In the genomic region with DNA sequence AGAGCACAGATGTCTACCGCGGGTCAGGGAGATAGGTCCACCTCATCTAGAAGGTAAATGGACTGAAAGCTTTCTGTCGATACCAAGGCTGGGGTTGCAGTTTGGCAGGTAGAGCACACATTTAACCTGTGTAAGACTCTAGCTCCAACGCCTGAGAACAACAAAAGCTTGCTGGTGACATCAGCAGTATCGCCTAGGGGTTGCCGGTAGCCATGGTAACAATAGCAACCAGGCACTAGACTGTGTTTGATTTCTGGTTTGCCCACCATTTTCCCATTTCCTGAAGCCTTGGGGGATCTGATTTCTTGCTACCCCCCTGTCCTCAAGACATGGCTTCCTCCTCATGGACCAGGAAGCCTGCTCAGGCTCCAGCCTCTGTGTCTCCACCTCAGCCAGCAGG, we compare ENCODE assay signal across 20 mouse cellular contexts. TPM values are rescaled to one million over a fixed set of nuclear protein-coding genes. Genes with fewer than 3 reads are reported as not detected.
DNase-seq lines count a peak whose midpoint lies in the region; ATAC-seq and TF ChIP-seq lines count a peak whose summit lies in the region.
"Had no signal": no experiment of that assay in that cellular context is flagged by ENCODE, and none has a peak within 500 bp of the region (broad histone marks: within the 10 kb centered on the region; RNA-seq: fewer than 3 reads in every experiment).

No protein-coding gene starts in this region.

- no peaks in the 10 kb centered on the region for H3K9me3 ChIP-seq in midbrain, embryonic 13.5 days
- no peaks in the 10 kb centered on the region for H3K9me3 ChIP-seq in midbrain, embryonic 11.5 days (ENCODE audit: control insufficient read depth, low read length)
- H3K9me3 ChIP-seq in embryonic facial prominence, embryonic 11.5 days (replicated peaks; ENCODE audit: control insufficient read depth, low read length), result no peaks in the 10 kb centered on the region
- no peaks in the 10 kb centered on the region for H3K9me3 ChIP-seq in hindbrain, embryonic 15.5 days
- H3K9me3 ChIP-seq: embryonic facial prominence, embryonic 12.5 days; heart, embryonic 10.5 days; liver, embryonic 13.5 days; neural tube, embryonic 12.5 days had no signal

- peaks cover 92% of the 10 kb centered on the region for H3K36me3 ChIP-seq in midbrain, embryonic 13.5 days
- H3K36me3 ChIP-seq in midbrain, embryonic 11.5 days (ENCODE audit: control insufficient read depth, insufficient read depth, low read length), result peaks cover 12% of the 10 kb centered on the region; the same call in 1 of the 2 replicates
- H3K36me3 ChIP-seq in embryonic facial prominence, embryonic 11.5 days (replicated peaks; ENCODE audit: control insufficient read depth, insufficient read depth, low read depth, low read length), result peaks cover 5% of the 10 kb centered on the region
- H3K36me3 ChIP-seq in hindbrain, embryonic 15.5 days, result peaks cover 69% of the 10 kb centered on the region

- H3K27me3 ChIP-seq in midbrain, embryonic 13.5 days, result no peaks in the 10 kb centered on the region
- no peaks in the 10 kb centered on the region for H3K27me3 ChIP-seq in midbrain, embryonic 11.5 days (ENCODE audit: control insufficient read depth, insufficient read depth, low read length)
- H3K27me3 ChIP-seq in embryonic facial prominence, embryonic 11.5 days (ENCODE audit: control insufficient read depth, insufficient read depth, low read length), result no peaks in the 10 kb centered on the region
- H3K27me3 ChIP-seq in hindbrain, embryonic 15.5 days, result no peaks in the 10 kb centered on the region
- H3K27me3 ChIP-seq: embryonic facial prominence, embryonic 12.5 days; liver, embryonic 13.5 days; neural tube, embryonic 12.5 days had no signal

- no peak for DNase-seq in midbrain, embryonic 11.5 days (ENCODE audit: low spot score, missing footprints)
- DNase-seq in embryonic facial prominence, embryonic 11.5 days (ENCODE audit: low spot score), result peak; percentile 30
- no peak for DNase-seq in testis, postnatal 10 days (ENCODE audit: low spot score)
- DNase-seq in lung, postnatal 25 days (ENCODE audit: low spot score), result no peak
- DNase-seq in layer of hippocampus, postnatal 14 days (ENCODE audit: low spot score in 2 of 2), result no peak
- DNase-seq: cerebellum, adult 11 months; cerebellum, postnatal 36 days; gastrocnemius, postnatal 10 days; heart, postnatal 14 days; kidney, postnatal 10 days; liver, embryonic 13.5 days; spleen, adult 18-20 months; thymus, postnatal 4 days had no signal

- TF ChIP-seq CTCF in olfactory bulb, adult 2 months (IDR thresholded peaks at IDR 0.05; ENCODE audit: insufficient read depth, low read depth, low read length), result no peak

- H3K4me1 ChIP-seq in midbrain, embryonic 13.5 days (replicated peaks), result peaks cover 14% of the 10 kb centered on the region; the same call in 1 of the 2 replicates
- no peaks in the 10 kb centered on the region for H3K4me1 ChIP-seq in midbrain, embryonic 11.5 days (ENCODE audit: control insufficient read depth, insufficient read depth, low read length)
- H3K4me1 ChIP-seq in embryonic facial prominence, embryonic 11.5 days (ENCODE audit: control insufficient read depth, insufficient read depth, low read length), result no peaks in the 10 kb centered on the region
- peaks cover 27% of the 10 kb centered on the region for H3K4me1 ChIP-seq in hindbrain, embryonic 15.5 days (replicated peaks)
- peaks cover 53% of the 10 kb centered on the region for H3K4me1 ChIP-seq in olfactory bulb, adult 2 months (ENCODE audit: control insufficient read depth, insufficient read depth, low read length)
- H3K4me1 ChIP-seq: liver, embryonic 13.5 days had no signal

- no peak overlapping the region for H3K4me3 ChIP-seq in midbrain, embryonic 13.5 days (replicated peaks)
- no peak overlapping the region for H3K4me3 ChIP-seq in midbrain, embryonic 11.5 days (ENCODE audit: low read depth, low read length)
- no peak overlapping the region for H3K4me3 ChIP-seq in embryonic facial prominence, embryonic 11.5 days (ENCODE audit: low read depth, low read length)
- H3K4me3 ChIP-seq in hindbrain, embryonic 15.5 days, result no peak overlapping the region
- no peak overlapping the region for H3K4me3 ChIP-seq in olfactory bulb, adult 2 months (ENCODE audit: insufficient read depth, low read depth, low read length)
- H3K4me3 ChIP-seq: embryonic facial prominence, embryonic 12.5 days; heart, embryonic 10.5 days; liver, embryonic 13.5 days; neural tube, embryonic 12.5 days had no signal

- H3K27ac ChIP-seq in midbrain, embryonic 13.5 days, result peak overlapping the region; percentile 64; the same call in 1 of the 2 replicates
- no peak overlapping the region for H3K27ac ChIP-seq in midbrain, embryonic 11.5 days (ENCODE audit: low read depth, low read length)
- H3K27ac ChIP-seq in embryonic facial prominence, embryonic 11.5 days (replicated peaks; ENCODE audit: low read depth, low read length), result no peak overlapping the region
- H3K27ac ChIP-seq in hindbrain, embryonic 15.5 days (replicated peaks), result peak overlapping the region; percentile 62
- peak overlapping the region; percentile 3 for H3K27ac ChIP-seq in olfactory bulb, adult 2 months (ENCODE audit: insufficient read depth, low read depth, low read length)
- H3K27ac ChIP-seq: embryonic facial prominence, embryonic 12.5 days; heart, embryonic 10.5 days; liver, embryonic 13.5 days; neural tube, embryonic 12.5 days had no signal

- no peak overlapping the region for H3K4me2 ChIP-seq in midbrain, embryonic 13.5 days (replicated peaks)
- no peak overlapping the region for H3K4me2 ChIP-seq in midbrain, embryonic 11.5 days
- H3K4me2 ChIP-seq in embryonic facial prominence, embryonic 11.5 days (ENCODE audit: low read depth, low read length), result no peak overlapping the region
- H3K4me2 ChIP-seq in hindbrain, embryonic 15.5 days, result no peak overlapping the region
- H3K4me2 ChIP-seq: embryonic facial prominence, embryonic 12.5 days; liver, embryonic 13.5 days; neural tube, embryonic 12.5 days had no signal

- H3K9ac ChIP-seq in midbrain, embryonic 13.5 days (replicated peaks), result no peak overlapping the region
- H3K9ac ChIP-seq in midbrain, embryonic 11.5 days (ENCODE audit: low read length), result no peak overlapping the region
- no peak overlapping the region for H3K9ac ChIP-seq in embryonic facial prominence, embryonic 11.5 days (replicated peaks; ENCODE audit: low read length)
- H3K9ac ChIP-seq in hindbrain, embryonic 15.5 days, result no peak overlapping the region
- H3K9ac ChIP-seq: embryonic facial prominence, embryonic 12.5 days; liver, embryonic 13.5 days; neural tube, embryonic 12.5 days had no signal

- no peak for ATAC-seq in midbrain, embryonic 13.5 days
- ATAC-seq in midbrain, embryonic 11.5 days (ENCODE audit: low FRiP score), result no peak
- ATAC-seq in embryonic facial prominence, embryonic 11.5 days (replicated peaks; ENCODE audit: insufficient number of reproducible peaks, low FRiP score, low TSS enrichment, low read depth), result no peak
- ATAC-seq in hindbrain, embryonic 15.5 days (ENCODE audit: low FRiP score, low read depth), result no peak
- ATAC-seq: intestine, postnatal 0 days had no signal

- TF ChIP-seq POLR2A in olfactory bulb, adult 2 months (IDR thresholded peaks at IDR 0.05; ENCODE audit: insufficient read depth, low read depth, low read length), result no peak

- 77% methylated on average over 6 of the region's 6 CpGs for WGBS in midbrain, embryonic 13.5 days
- 88% methylated on average over 6 of the region's 6 CpGs for WGBS in midbrain, embryonic 11.5 days
- WGBS in embryonic facial prominence, embryonic 11.5 days, result 86% methylated on average over 6 of the region's 6 CpGs
- WGBS in hindbrain, embryonic 15.5 days, result 80% methylated on average over 6 of the region's 6 CpGs
- 52% methylated on average over 6 of the region's 6 CpGs for WGBS in olfactory bulb, adult 2 months

RNA-seq across cellular contexts. Expression of a gene that starts 44.1 kb away (rescaled TPM):
- polyA plus RNA-seq in midbrain, embryonic 13.5 days (2015; fragmentation: Nextera tagmentation; extraction: Ambion mirVana), result 0.90 and 1.0 TPM in 2 replicates
- 2.2 and 2.3 TPM in 2 replicates for polyA plus RNA-seq in midbrain, embryonic 11.5 days (2014; fragmentation: Nextera tagmentation; extraction: Ambion mirVana)
- 1.8 and 2.4 TPM in 2 replicates for polyA plus RNA-seq in embryonic facial prominence, embryonic 11.5 days (2014; fragmentation: Nextera tagmentation; extraction: Ambion mirVana)
- 1.4 and 1.6 TPM in 2 replicates for polyA plus RNA-seq in hindbrain, embryonic 15.5 days (2015; fragmentation: Nextera tagmentation; extraction: Ambion mirVana)
- polyA plus RNA-seq in olfactory bulb, adult 2 months (2012; ENCODE audit: insufficient read depth, insufficient read length, low replicate concordance, missing spikeins), result not detected in 2 replicates
- 1 to 10 TPM; 3.2 to 3.9 TPM for total RNA-seq in layer of hippocampus, postnatal 14 days (2021)

Comparison
In these comparisons a context has a peak if more than half of its experiments do, and no peak if none do; other contexts are left out.
1. H3K27ac ChIP-seq: peak in midbrain, embryonic 13.5 days (single experiment), hindbrain, embryonic 15.5 days (single experiment) and olfactory bulb, adult 2 months (single experiment); none in midbrain, embryonic 11.5 days (single experiment) and embryonic facial prominence, embryonic 11.5 days (single experiment).